Mouse (Mus musculus) kidney, adult 2 months (tissue): ENCODE results near the gene D130043K22Rik. TPM values are rescaled to one million over a fixed set of nuclear protein-coding genes. Genes with fewer than 3 reads are reported as not detected.
A peak's percentile ranks its signal among the peaks of the same experiment; 100 is the strongest.

Experiments
- DNase-seq: peaks from one replicate; pipeline ENCODE4 v3.0.0; 2021
- H3K27ac ChIP-seq: fragments of 200-500 bp; 2 replicates; pipeline ENCODE4 v1.5.1; 2012; ENCODE audit warnings: low read depth, low read length, control low read depth, inconsistent platforms; ENCODE audit not compliant: insufficient read depth
- H3K27me3 ChIP-seq: fragments of 200-500 bp; replicated peaks from 2 replicates; pipeline ENCODE4 v1.6.1; 2012; ENCODE audit warnings: mild to moderate bottlenecking, moderate library complexity, low read length, inconsistent platforms; ENCODE audit not compliant: control insufficient read depth, insufficient read depth
- H3K36me3 ChIP-seq: fragments of 200-500 bp; 2 replicates; pipeline ENCODE4 v1.6.1; 2012; ENCODE audit warnings: mild to moderate bottlenecking, moderate library complexity, low read length, inconsistent platforms; ENCODE audit not compliant: control insufficient read depth, insufficient read depth
- H3K4me1 ChIP-seq: fragments of 200-500 bp; 2 replicates; pipeline ENCODE4 v1.6.1; 2011; ENCODE audit warnings: low read length; ENCODE audit not compliant: control insufficient read depth, insufficient read depth
- H3K4me3 ChIP-seq: fragments of 200-500 bp; 2 replicates; pipeline ENCODE4 v1.5.1; 2011; ENCODE audit warnings: mild to moderate bottlenecking, low read depth, low read length, control low read depth; ENCODE audit not compliant: insufficient read depth
- CTCF ChIP-seq: fragments of 200-500 bp; conservative IDR thresholded peaks from 2 replicates; pipeline ENCODE4 v1.5.1; 2011; ENCODE audit warnings: low read depth, mild to moderate bottlenecking, control low read depth, low read length, moderate library complexity, mixed read lengths; ENCODE audit not compliant: insufficient read depth, insufficient read length
- POLR2A ChIP-seq: fragments of 200-500 bp; IDR thresholded peaks from one replicate; pipeline ENCODE4 v1.6.1; 2011; ENCODE audit warnings: low read depth, low read length, control low read depth
- WGBS: fragments of 180-500 bp; shearing (Covaris S2); methylation state at CpG from one replicate; pipeline ENCODE4 v1.1.7; 2018; 5-methylcytosine and 5-hydroxymethylcytosine counted together
- polyA plus RNA-seq: library from polyadenylated mRNA; depleted of rRNA; stranded (reverse); fragments of >200 nt; gene quantifications from 2 replicates; pipeline ENCODE4 v1.2.3, GENCODE M21; 2012

Gene D130043K22Rik
- polyA plus RNA-seq, 1 experiment: 0.67 TPM

DNA sequence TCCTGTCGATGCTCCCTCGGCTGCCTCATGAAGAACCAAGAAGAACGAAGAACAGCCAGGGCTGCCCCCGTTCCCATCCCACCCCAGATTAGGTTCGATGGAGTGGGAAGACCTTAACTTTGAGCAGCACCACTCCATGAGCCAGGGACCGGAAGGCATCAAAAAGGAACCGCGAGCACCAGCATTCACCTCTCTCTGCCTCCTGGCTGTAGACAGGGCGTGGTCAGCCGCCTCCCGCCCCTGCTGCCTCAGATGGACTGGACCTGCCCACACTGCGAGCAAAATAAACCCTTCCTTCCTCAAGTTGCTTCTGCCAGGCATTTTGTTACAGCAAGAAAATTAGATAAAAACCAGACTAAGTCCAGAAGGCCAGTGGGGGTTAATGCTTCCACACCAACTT, 16.1 kb downstream of the D130043K22Rik start:
- Histone ChIP-seq H3K4me3 (no peak overlapping the region), H3K27me3 (no peaks in the 10 kb centered on the region), H3K36me3 (no peaks in the 10 kb centered on the region), H3K27ac (no peak overlapping the region), H3K4me1 (peaks cover 3% of the 10 kb centered on the region; the same call in 1 of the 2 replicates)
- TF ChIP-seq CTCF (no peak), POLR2A (no peak)
- DNase-seq: no peak
- 71% methylated on average over 12 of the region's 12 CpGs for WGBS

DNA sequence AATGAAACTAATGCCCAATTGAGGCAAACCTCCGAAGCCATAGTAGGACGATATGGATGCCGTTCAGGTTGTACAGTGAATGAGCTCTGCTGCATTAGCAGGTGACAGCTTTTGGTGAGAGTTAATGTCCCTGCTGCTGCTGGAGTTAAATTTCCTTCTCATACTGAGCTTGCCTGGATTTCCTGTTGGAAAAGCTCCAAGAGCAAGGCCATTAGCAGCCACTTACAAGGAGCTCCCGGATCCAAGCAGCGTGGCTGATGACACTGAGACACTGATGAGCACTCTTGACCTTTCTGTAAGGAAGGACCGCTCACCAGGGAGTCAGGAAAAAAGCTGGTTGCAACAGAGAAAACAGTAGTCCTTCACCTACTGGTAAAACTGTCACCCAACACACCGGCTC, 17.1 kb downstream of the D130043K22Rik start:
- TF ChIP-seq CTCF (no peak), POLR2A (no peak)
- Histone ChIP-seq H3K36me3 (no peaks in the 10 kb centered on the region), H3K4me1 (peaks cover 3% of the 10 kb centered on the region; the same call in 1 of the 2 replicates), H3K27me3 (no peaks in the 10 kb centered on the region), H3K4me3 (no peak overlapping the region), H3K27ac (no peak overlapping the region)
- WGBS: 23% methylated on average over 7 of the region's 7 CpGs
- peak; percentile 44 for DNase-seq

DNA sequence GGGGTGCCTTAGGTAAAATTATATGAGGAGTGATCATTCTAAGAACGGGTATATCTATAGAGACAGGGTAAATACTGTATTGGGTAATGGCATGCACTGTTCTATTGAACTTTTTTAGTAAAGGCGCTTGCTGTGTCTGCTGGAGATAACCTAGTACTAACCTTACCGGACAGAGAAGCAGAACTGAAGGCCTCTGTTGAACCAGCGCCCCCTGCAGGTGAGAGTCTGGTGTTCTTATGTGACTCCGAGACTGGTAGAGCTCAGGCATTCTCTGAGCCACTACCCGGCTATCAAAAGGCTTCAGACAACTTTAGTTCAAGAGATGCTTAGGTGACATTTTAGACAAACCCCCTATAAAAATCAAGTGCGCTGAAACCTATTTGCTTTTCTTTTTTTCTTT, 17.6 kb downstream of the D130043K22Rik start:
- DNase-seq: peak; percentile 70
- Histone ChIP-seq H3K4me3 (no peak overlapping the region), H3K36me3 (no peaks in the 10 kb centered on the region), H3K27ac (no peak overlapping the region), H3K4me1 (peaks cover 3% of the 10 kb centered on the region; the same call in 1 of the 2 replicates), H3K27me3 (no peaks in the 10 kb centered on the region)
- WGBS: 61% methylated on average over 7 of the region's 7 CpGs
- TF ChIP-seq CTCF: peak; percentile 63
- TF ChIP-seq POLR2A: no peak

DNA sequence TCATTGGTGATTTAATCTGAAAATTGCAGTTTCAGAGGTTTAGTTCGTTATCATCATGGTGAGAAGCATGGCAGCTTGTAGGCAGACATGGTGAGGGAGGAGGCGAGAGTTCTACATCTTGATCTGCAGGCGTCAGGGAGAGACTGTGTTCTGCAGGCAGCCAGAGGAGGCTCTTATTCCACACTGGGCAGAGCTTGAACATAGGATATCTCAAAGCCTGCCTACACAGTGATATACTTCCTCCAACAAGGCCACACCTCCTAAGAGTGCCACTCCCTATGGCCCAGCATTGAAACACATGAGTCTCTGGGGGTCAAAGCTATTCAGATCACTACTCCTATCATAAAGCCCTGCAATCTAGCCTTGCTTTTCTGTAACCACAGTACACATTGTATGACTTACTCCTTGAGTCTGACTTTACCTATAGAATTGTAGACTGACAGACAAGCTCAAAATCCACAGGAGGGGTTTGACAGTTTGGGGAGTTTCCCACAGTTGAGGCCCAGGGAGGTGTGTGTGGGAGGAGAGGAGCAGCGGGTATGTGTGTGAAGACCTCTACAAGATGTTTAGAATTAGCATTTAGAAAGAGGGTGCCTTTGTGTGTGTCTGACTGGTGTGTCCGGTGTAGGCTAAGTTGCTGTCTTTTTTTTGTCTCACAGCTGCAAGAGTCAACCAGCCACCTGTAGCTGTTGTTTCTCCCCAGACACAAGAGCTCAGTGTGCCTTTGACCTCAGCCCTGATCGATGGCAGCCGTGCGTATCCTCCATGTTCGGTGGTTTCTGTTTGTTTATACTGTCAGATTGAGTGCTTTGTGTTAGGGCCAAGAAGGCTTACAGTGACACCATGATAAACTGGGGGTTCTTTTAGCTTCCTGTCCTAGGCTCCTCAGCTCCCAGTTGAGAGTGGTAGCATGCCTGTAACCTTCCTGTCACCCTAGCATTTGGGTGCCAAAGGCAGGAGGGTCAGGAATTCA, 21.8 kb downstream of the D130043K22Rik start:
- H3K4me1 ChIP-seq: peaks cover 3% of the 10 kb centered on the region; the same call in 1 of the 2 replicates
- no peak overlapping the region for H3K27ac ChIP-seq
- H3K4me3 ChIP-seq: no peak overlapping the region
- WGBS: 62% methylated on average over 9 of the region's 9 CpGs
- DNase-seq: no peak
- TF ChIP-seq POLR2A: no peak
- no peak for TF ChIP-seq CTCF
- H3K36me3 ChIP-seq: no peaks in the 10 kb centered on the region
- H3K27me3 ChIP-seq: no peaks in the 10 kb centered on the region

DNA sequence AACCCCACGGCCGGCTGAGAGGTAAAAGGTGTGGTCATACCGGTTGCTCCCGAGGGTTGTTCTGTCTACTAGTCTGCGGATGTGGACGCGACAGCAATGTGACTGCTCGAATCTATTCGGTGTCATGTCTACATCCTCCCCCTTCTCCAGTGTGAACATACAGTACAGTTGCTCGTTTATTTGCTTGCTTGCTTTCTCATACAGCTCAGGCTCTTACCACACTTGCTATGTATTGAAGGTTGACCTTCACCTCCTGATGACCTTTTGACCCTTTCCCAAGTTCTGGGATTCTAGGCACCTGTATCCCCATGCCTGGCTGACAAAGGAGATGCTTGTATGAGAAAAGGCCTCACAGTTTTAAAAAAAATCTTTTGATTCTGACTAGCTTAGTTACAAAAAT, 22.9 kb downstream of the D130043K22Rik start:
- DNase-seq: no peak
- no peak for TF ChIP-seq POLR2A
- TF ChIP-seq CTCF: no peak
- H3K4me1 ChIP-seq: peaks cover 3% of the 10 kb centered on the region; the same call in 1 of the 2 replicates
- H3K4me3 ChIP-seq: no peak overlapping the region
- no peak overlapping the region for H3K27ac ChIP-seq
- no peaks in the 10 kb centered on the region for H3K36me3 ChIP-seq
- H3K27me3 ChIP-seq: no peaks in the 10 kb centered on the region
- WGBS: 82% methylated on average over 10 of the region's 10 CpGs

DNA sequence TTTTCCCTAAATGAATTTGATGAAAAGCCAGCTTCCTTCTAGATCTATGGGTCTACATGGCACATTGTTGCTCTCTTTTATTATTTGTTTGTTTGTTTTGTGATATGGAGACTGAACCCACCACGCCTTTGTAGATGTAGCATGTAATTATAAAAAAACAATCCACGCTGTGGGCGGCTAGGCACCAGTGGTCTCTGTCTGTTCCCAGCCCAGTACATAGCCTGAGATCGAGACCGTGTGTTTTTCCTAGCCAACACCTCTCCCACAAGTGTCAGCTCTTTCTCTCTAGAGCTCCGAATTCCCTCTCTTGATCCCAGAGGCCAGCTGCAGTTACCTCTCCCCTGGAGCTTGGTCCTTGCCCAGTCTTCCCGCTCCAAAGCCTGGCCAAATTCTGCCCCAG, 23.3 kb downstream of the D130043K22Rik start:
- H3K27me3 ChIP-seq: no peaks in the 10 kb centered on the region
- no peak overlapping the region for H3K27ac ChIP-seq
- H3K4me1 ChIP-seq: peaks cover 3% of the 10 kb centered on the region; the same call in 1 of the 2 replicates
- peak; percentile 16 for DNase-seq
- no peak for TF ChIP-seq CTCF
- no peak for TF ChIP-seq POLR2A
- no peaks in the 10 kb centered on the region for H3K36me3 ChIP-seq
- no peak overlapping the region for H3K4me3 ChIP-seq
- WGBS: 82% methylated on average over 7 of the region's 7 CpGs

DNA sequence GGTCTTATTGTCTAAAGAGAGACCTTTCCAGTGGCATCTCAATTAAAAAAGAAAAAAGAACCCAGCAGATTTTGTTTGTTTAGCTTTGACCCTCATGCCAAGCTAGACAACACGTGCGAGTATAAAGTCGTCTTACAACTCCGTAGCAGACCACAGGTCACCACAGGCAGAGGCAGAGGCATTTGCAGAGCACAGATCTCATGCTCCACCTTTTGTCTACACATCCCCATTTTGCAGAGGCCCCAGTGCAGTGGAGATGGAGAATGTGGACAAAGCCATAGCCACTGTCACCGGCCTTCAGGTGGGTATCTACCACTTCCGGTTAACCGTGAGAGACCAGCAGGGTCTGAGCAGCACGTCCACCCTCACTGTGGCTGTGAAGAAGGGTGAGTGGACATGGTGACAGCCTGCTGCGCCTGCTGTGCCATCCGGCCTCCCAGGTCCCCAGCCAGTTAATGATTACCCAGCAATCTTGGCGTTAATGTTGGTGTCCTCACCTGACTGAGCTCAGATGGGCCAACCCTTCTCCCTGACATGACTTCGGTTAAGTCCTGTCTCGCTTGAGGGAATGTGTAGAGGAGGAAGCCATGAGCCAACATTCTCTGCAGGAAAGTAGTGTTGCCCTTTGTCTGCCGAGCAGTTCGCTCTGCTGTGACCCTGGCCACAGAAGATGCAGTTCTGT, 34.6 kb downstream of the D130043K22Rik start:
- peaks cover 13% of the 10 kb centered on the region; the same call in 1 of the 2 replicates for H3K4me1 ChIP-seq
- no peak overlapping the region for H3K4me3 ChIP-seq
- WGBS: 42% methylated on average over 15 of the region's 15 CpGs
- H3K27ac ChIP-seq: peak overlapping the region; percentile 25
- H3K27me3 ChIP-seq: no peaks in the 10 kb centered on the region
- TF ChIP-seq POLR2A (no peak), CTCF (0 out of 2 replicates have a peak, but pooled peaks have one; percentile 0)
- no peaks in the 10 kb centered on the region for H3K36me3 ChIP-seq
- DNase-seq: peak; percentile 95
